In the genomic region with DNA sequence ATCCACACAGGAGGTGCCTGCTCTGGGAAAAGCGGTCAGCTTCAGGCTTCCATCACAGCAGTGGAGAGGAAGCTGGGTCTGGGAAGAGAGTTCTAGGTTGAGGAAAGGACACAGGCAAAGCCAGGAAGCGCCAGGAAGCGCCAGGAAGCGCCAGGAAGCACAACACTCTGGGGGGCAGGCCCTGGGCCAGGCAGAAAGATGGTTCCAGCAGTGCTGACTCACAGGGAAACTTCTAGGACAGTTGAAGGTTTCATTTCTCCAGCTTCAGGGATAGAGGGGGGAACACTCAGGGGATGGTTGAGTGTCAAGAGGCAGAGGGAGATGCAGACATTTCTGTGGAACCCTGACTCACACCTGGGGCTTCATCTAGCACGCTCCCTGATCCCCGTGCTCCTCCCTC, we compare ENCODE assay signal across 13 mouse cellular contexts. TPM values are rescaled to one million over a fixed set of nuclear protein-coding genes. Genes with fewer than 3 reads are reported as not detected.
DNase-seq lines count a peak whose midpoint lies in the region; ATAC-seq lines count a peak whose summit lies in the region.
"Had no signal": no experiment of that assay in that cellular context is flagged by ENCODE, and none has a peak within 500 bp of the region (broad histone marks: within the 10 kb centered on the region; RNA-seq: fewer than 3 reads in every experiment).

No protein-coding gene starts in this region.

- peaks cover 53% of the 10 kb centered on the region for H3K4me1 ChIP-seq in hindbrain, embryonic 10.5 days (replicated peaks)
- H3K4me1 ChIP-seq in hindbrain, embryonic 16.5 days (ENCODE audit: control insufficient read depth, insufficient read depth, low read depth, low read length), result peaks cover 9% of the 10 kb centered on the region

- peaks cover 8% of the 10 kb centered on the region; the same call in 1 of the 2 replicates for H3K27me3 ChIP-seq in hindbrain, embryonic 10.5 days (ENCODE audit: insufficient read depth, poor library complexity, severe bottlenecking)
- no peaks in the 10 kb centered on the region for H3K27me3 ChIP-seq in hindbrain, embryonic 16.5 days (replicated peaks; ENCODE audit: control insufficient read depth, insufficient read depth, low read length)
- H3K27me3 ChIP-seq: neural tube, embryonic 12.5 days had no signal

- H3K36me3 ChIP-seq in hindbrain, embryonic 10.5 days, result no peaks in the 10 kb centered on the region
- H3K36me3 ChIP-seq in hindbrain, embryonic 16.5 days (ENCODE audit: control insufficient read depth, insufficient read depth, low read length), result no peaks in the 10 kb centered on the region
- H3K36me3 ChIP-seq: neural tube, embryonic 12.5 days had no signal

- H3K9ac ChIP-seq in hindbrain, embryonic 16.5 days (ENCODE audit: low read depth, low read length), result no peak overlapping the region
- H3K9ac ChIP-seq: neural tube, embryonic 12.5 days had no signal

- no peak overlapping the region for H3K4me3 ChIP-seq in hindbrain, embryonic 10.5 days
- H3K4me3 ChIP-seq in hindbrain, embryonic 16.5 days (ENCODE audit: low read length), result no peak overlapping the region
- H3K4me3 ChIP-seq: neural tube, embryonic 12.5 days had no signal

- 0 out of 2 replicates have a peak overlapping the region, but pooled peaks have one; percentile 18 for H3K27ac ChIP-seq in hindbrain, embryonic 10.5 days
- H3K27ac ChIP-seq in hindbrain, embryonic 16.5 days (ENCODE audit: low read depth, low read length), result no peak overlapping the region; the same call in 1 of the 2 replicates
- H3K27ac ChIP-seq: neural tube, embryonic 12.5 days had no signal

- DNase-seq in hindbrain, embryonic 10.5 days (ENCODE audit: low spot score), result no peak
- DNase-seq in adipocyte (ENCODE audit: low spot score), result peak; percentile 43
- DNase-seq in gastrocnemius, adult 8-10 months (ENCODE audit: low spot score in 2 of 2), result peak; percentile 45 to 65
- peak; percentile 27 to 62 for DNase-seq in kidney, postnatal 25 days
- no peak for DNase-seq in frontal cortex, postnatal 10 days (ENCODE audit: low spot score in 2 of 2)
- no peak for DNase-seq in retina, embryonic 14.5 days (ENCODE audit: low spot score)
- DNase-seq in thymus, postnatal 25 days, result no peak

- 72% methylated on average over 6 of the region's 6 CpGs for WGBS in hindbrain, embryonic 10.5 days
- 81% methylated on average over 4 of the region's 6 CpGs for WGBS in hindbrain, embryonic 16.5 days

- no peak for ATAC-seq in hindbrain, embryonic 16.5 days
- ATAC-seq: forebrain, embryonic 16.5 days had no signal

- no peak overlapping the region for H3K4me2 ChIP-seq in hindbrain, embryonic 16.5 days (ENCODE audit: low read length)
- H3K4me2 ChIP-seq: neural tube, embryonic 12.5 days had no signal

- no peaks in the 10 kb centered on the region for H3K9me3 ChIP-seq in hindbrain, embryonic 10.5 days
- no peaks in the 10 kb centered on the region for H3K9me3 ChIP-seq in hindbrain, embryonic 16.5 days (ENCODE audit: control insufficient read depth, low read length)
- H3K9me3 ChIP-seq: neural tube, embryonic 12.5 days had no signal

RNA-seq across cellular contexts. Expression of a gene that starts 36.2 kb away (rescaled TPM):
- 0.58 and 0.67 TPM in 2 replicates for polyA plus RNA-seq in hindbrain, embryonic 10.5 days (2016; fragmentation: Nextera tagmentation; extraction: Ambion mirVana)
- polyA plus RNA-seq in hindbrain, embryonic 16.5 days (2015; fragmentation: Nextera tagmentation; extraction: Ambion mirVana), result 0.66 TPM in 1 of 2 replicates, not detected in the other
- under 1 TPM in 1 of 4 experiments, not detected in 3; 0.92 TPM for total RNA-seq in gastrocnemius, adult 8-10 months (2022)
- polyA plus RNA-seq: intestine, embryonic 14.5 days; limb, embryonic 11.5 days; neural tube, embryonic 12.5 days; small intestine, adult 2 months had no signal

Comparison
In these comparisons a context has a peak if more than half of its experiments do, and no peak if none do; other contexts are left out.
1. DNase-seq: peak in adipocyte (single experiment), gastrocnemius, adult 8-10 months (2 of 2) and kidney, postnatal 25 days (2 of 2); none in hindbrain, embryonic 10.5 days (single experiment), frontal cortex, postnatal 10 days (0 of 2), retina, embryonic 14.5 days (single experiment) and thymus, postnatal 25 days (single experiment).